Mouse (Mus musculus): ENCODE measurements around the gene Mrgprf.

GRCm38 (mm10) chr7:145292726-145293125, 7.9 kb upstream of the Mrgprf start:
- TF ChIP-seq CTCF (conservative IDR thresholded peaks at IDR 0.05; ENCODE audit: insufficient read depth, insufficient read length, low read depth, low read length): no peak
- no peak for TF ChIP-seq POLR2A (IDR thresholded peaks at IDR 0.05; ENCODE audit: low read depth, low read length)

All from kidney, adult 2 months (tissue).